Mouse (Mus musculus) mammary gland, adult 2 months (tissue): ENCODE results near the gene Slc38a11. TPM values are rescaled to one million over a fixed set of nuclear protein-coding genes. Genes with fewer than 3 reads are reported as not detected.

Experiments
- polyA plus RNA-seq: library from polyadenylated mRNA; depleted of rRNA; stranded (reverse); fragments of >200 nt; gene quantifications from 2 replicates; pipeline ENCODE4 v1.2.3, GENCODE M21; 2012; ENCODE audit warnings: low replicate concordance; rRNA removed

Slc38a11 gene
- polyA plus RNA-seq, result 0.43 and 2.3 TPM in 2 replicates

GRCm38 (mm10) chr2:65363828-65364497 is at the start of gene Slc38a11:
TSS of gene Slc38a11 (minus strand) at chr2:65364034.

Other genes starting within 250 kb of the Slc38a11 start
- gene Cobll1, start 124.6 kb downstream of the Slc38a11 start, polyA plus RNA-seq, result 10.3 and 10.9 TPM in 2 replicates
- gene Scn3a, start 203.6 kb upstream of the Slc38a11 start, polyA plus RNA-seq, result 0.27 and 0.30 TPM in 2 replicates